Mouse (Mus musculus) layer of hippocampus, adult 9-10 months (tissue): ENCODE measurements around the gene Trim3.
A peak's percentile ranks its signal among the peaks of the same experiment; 100 is the strongest.

Source experiments
- DNase-seq: peaks from one replicate; pipeline ENCODE4 v3.0.0; 2022; ENCODE audit warnings: low spot score

Trim3 gene

DNA sequence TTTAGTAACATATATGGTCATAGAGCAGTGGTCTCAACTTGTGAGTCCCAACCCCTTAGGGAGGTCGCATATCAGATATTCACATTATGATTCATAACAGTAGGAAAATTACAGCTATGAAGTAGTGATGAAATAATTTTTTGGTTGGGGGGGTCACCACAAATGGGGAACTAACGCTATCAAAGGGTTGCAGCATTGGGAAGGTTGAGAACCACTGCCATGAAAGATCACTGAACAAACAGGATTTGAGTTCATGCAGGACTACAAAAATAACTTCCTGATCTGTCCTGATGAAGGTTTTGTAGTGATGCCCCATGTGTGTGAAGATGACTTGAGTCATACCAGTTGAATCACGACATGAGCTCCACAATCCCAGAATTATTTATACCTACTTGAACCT is 24.9 kb downstream of the Trim3 start:
- DNase-seq = no peak

DNA sequence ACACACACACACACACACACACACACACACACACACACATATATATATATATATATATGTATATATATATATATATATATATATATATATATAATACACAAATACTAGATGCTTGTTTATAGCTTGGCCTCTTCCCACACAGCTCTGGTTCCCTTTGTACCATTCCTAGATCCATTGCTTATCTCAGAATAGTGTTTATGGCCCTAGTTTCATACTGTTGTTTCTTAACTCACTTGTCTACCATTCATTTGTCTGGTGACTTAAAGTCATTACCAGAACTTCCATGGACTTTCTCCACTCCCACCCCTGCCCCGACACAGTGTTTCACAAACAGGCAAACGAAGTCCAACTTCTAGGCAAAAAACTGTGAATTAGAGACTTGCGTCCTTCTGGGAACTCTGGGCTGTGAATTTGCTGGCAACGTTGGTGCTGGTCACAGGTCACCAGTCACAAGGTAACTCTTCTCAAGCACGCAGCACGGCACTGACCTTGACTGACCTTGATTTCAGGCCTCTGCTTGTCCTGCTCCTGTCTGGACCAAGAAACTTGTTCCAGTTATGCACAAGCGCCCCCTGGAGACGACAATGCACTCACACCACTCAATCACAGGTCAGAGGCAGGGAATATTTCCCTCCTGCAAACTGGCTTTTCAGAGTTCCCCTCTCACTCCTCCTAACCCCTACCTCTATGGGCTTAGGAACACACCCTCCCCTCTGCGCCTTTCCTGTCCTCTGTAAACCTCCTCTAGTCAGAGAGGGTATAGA is 30.3 kb downstream of the Trim3 start:
- peak; percentile 46 for DNase-seq

DNA sequence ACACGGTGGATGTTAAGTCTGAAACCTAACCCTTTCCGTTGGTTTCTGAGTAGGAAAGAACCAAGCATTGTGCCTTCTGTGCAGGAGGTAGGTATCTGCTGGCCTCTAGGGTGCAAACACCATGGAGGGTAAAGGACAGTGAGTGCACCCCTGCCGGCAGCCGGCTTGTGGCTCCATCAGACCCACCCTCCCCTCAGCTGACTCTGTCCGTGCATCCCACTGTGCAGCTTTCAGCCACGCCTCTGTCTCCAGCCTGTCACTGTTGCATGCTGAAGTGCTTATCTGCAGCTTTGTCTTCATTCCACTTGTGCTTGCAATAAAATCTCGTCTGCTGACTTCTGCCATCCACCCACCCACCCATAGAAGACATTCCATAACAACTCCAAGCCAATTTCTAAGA is 43.3 kb downstream of the Trim3 start:
- no peak for DNase-seq

DNA sequence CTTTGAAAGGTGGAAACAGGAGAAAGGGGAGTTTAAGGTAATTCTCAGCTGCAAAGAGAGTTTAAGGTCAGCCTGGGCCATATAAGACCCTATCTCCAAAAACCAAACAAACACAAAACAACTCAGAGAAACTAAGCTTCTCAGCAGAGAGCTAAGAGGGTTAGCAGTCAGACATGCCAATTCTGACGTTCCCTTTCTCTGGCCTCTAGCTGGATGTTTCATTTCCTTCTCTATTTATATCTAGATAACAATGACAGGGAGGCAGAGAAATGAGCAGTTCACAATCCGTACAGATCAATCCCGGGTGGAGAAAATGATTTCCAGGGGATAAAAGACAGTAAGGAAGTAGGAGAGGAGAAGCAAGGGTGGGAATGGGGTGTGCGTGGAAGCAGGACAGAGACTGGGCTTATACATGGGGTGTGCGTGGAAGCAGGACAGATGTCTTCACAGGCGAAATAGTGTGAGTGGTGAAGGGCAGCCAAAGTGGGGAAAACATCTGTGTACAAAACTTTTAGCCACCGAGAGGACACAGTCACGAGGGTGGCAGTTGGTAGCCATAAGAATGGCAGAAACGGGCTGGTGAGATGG is 45.0 kb downstream of the Trim3 start:
- DNase-seq = no peak

DNA sequence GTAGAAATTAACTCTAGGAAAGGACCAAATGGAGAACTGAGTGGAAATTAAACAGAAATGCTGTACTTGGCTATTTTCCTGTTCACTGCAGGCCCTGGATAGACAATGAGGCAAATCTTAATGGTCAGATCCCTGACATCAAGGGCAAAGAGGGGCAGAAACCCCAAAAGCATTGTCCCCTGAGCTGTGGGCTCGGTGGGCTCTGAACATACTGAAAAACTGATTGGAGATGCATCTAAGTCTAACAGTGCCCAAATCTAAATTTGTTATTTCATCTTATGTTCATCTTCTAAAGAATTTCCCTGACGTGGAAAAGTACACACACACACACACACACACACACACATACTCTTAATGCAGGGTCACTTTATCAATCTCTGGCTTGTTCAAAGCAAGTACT is 51.4 kb downstream of the Trim3 start:
- no peak for DNase-seq

DNA sequence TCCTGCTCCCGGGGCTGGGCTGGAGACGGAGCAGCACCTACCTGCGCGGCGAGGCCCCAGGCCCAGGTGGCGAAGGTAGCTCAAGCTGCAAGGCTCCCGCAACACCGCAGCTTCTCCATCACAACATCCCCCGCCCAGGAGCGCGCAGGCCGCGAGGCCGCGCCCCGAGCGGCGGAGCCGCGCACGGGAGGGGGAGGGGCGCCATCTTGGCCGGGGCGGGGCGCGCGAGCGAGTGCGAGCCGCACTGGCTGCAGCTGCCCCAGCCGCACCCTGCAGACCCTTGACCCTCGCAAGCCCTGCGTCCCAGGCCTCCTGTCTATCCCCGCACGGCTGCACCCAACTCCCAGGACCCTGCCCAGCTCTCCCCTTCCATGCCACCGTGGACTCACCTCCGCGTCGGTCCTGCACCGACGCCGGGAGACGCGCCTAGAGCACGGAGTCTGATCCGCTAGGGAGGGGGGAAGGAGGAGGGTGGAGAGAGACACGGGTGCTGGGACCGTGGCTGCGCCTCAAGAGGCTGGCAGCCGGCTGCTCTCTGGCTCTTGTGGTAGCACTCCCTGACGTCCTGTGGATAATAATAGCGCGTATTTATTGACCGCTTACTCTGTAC is 52.2 kb downstream of the Trim3 start, which contains the start of gene Apbb1:
Gene Apbb1 (minus strand): TSS at position 560 of the 610 bp plus-strand sequence.
- no peak for DNase-seq

DNA sequence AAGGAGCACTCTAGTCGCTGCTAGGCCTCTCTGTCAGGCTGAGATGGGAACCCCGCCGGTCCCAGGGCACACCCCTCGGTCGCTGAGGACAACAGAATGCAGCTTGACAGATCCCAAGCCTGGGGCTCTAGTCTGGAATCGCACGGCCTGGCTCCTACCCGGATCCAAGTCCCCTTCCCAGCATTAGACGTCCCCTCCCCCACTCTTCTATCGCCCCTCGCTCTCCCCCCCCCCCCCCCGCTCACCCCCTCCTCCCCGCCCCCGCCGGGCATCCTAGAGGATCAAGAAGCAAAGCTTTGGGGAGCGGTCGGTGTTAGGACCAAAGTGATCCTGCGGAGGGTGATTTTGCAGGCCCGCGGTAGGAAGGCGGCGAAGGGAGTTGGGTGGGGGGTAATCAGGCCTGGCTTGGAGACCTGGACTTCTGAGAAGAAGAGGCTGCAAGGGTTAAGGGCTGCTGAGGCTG is 52.7 kb downstream of the Trim3 start:
- no peak for DNase-seq

- no peak for DNase-seq
These were observed 54.9 kb downstream of the Trim3 start for GRCm38 (mm10) chr7:105578481-105578880.

DNA sequence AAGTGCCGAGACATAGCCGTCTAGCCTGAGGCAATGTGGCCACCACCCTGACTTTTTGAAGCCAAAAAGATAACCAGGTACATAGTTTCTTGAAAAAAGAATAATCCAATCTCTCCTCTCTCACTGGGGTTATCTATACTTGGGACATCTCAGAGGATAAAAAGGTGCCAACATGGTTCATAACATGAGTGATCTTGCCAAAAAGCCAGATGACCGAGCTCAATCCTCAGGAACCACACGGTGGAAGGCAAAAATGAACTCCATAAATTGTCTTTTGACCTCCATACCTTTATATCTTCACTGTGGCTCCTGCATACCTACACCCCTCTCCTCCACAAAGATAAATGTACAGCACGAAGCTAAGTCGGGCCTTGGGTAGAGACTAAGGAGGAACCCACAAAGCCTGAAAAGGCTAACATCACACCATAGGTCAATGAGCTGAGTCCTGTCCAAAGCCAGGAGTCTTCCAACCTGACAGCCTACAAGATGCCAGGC is 55.9 kb downstream of the Trim3 start:
- no peak for DNase-seq

GRCm38 (mm10) chr7:105576166-105576748 is 57.1 kb downstream of the Trim3 start:
- no peak for DNase-seq

- no peak for DNase-seq
These were observed 58.8 kb downstream of the Trim3 start for GRCm38 (mm10) chr7:105574537-105574936.

DNA sequence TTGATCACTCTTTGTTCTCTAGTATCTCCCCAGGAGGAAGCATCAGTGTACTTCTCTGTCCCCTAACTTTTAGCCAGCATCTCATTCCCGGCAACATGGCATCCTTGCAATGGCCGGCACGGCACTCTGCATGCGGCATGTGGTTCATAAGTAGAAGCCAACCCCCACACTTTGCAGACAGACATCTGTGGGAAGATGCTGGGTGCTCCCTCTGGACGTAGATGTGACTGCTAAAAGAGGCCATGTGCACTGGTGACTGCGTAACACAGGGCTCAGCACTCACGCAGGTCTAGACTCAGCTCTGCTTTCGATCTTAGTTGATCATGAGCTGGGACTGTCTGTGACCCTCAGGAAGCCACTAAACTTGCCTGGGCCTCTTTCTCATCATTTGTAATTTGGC is 60.4 kb downstream of the Trim3 start:
- DNase-seq = no peak

DNA sequence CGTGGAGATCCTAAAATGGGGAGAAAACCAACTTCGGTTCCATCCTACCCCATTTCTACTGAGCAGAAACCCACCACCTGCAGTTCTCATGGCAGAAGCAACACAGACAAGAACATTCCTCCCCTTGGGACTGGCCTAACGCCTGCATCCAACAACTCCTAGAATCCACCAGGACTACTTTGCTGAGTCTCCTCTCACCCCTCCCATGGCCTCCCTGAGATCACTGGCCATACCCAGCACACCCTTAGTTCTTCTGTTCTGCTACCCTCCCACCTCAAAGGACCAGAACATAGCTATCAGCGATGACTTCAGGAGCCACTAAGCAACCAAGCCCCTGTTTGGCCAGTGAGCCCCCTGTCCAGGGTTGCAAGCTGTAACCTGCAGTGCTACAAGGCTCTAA is 62.6 kb downstream of the Trim3 start:
- no peak for DNase-seq

DNA sequence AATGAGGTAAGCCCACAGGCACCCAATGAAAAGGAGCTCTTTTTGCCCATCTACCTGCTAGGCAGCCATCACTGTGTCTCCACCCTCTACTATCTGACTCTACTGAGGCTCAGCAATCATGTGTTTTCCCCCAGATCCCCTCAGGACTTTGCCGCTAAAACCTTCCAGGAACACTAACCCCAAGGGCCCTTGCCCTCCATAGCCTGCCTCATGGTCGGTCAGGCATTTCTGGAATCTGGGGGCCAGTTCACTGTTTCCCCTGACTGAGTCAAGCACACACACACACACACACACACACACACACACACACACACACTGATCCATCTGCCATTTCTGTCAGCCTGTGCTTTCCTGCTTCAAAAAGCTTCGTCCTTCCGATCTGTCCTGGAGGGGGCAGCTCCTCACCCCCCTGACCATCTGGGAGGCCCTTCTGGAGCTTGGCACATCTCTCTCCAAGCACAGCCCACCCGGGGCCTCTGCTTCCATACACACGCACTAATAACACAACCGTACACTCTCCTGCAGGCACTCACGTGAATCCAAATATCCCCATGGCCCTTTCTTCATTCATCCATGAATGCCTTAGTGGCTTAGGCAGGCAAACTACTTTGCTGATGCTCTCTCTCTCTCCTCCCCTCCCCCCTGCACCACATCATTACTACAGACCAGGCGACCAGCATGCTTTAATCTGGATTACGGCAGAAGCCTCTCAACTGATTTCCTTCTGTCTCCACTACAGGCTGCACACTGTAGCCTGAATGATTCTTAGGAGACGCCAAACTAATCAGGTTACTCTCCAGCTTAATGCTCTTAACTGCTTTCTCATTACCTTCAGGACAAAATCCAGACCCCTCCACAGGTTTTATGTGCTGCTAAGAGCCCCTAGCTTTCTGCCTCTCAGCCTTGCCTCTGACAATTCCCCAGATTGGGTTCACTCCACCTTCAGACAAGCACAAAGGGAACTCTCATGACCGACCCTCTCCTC is 63.6 kb downstream of the Trim3 start:
- DNase-seq = no peak

GRCm38 (mm10) chr7:105568988-105569471 is 64.3 kb downstream of the Trim3 start:
- DNase-seq = no peak

DNA sequence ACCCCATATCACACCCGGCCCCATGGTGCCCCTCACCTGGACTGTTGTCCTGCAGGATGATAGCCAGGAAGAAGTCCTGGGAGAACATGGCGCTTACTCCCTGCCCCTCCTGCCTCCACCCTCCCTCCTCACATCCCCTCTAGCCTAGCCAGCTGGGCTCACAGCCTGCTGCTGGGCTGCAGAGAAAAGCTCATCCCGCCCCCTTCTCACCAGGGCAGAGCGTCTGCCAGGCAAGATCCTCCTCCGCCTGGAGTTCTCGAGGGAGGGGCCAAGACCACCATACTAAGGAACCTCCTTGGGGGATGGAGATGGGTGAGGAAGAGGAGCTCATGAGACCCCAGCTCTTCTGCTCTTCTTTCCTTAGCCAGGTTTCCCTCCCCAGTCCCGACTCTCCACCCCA is 64.8 kb downstream of the Trim3 start:
- DNase-seq = no peak

DNA sequence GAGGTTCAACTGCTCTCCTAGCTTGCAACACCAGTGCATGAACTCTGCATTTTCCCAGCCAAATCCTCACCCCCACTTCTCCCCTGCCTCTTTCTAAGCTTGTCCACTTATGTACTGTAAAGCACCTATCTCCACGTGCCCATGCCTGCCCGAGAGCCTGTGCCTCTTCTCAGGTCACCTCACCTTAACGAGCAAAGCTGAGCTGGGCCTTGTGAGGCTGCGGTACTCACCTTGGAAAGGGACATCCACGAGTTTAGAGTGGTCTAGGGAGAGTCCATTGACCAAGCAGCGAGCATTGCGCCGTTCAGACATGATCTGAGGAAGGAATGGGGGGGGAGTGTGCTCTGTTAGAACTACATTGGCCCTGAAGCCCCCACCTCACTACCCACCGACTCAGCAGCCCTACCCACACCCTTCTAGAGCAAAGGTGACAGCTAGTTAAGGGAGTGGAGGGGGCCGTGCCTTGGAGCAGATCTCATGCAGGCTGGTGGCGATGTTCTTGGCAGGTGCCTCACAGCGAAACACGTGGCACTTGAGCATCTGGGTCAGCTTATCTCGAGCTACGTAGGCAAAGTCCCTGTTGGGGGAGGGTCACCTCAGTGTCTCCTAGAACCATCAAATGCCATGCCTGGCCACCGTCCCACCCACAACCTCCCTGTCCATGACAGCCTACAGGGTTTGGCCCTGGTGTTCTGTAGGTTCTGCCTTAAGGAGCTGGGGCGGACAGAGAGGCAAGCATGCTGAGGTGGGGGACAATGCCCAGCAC is 68.1 kb downstream of the Trim3 start:
- no peak for DNase-seq

DNA sequence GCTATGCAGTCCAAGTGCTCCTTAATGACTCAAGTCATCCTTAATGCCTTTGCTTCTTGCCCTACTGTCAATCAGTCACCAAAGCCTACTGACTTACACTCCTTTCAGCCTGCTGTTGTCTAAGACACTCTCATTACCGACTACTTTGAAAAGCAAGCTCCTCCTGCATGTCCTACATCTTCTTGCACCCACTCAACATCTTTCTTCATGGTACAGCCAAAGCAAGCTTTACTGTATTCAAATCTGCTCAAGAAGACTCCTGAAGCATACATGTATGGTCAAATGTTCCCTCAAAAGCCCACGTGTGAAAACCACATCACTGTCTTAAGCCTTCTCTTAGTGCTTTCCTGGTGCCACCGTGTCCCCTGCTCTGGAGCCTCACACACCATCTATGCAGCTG is 70.0 kb downstream of the Trim3 start:
- DNase-seq = no peak

- DNase-seq = no peak
These were observed 71.1 kb downstream of the Trim3 start for GRCm38 (mm10) chr7:105562317-105562716.

DNA sequence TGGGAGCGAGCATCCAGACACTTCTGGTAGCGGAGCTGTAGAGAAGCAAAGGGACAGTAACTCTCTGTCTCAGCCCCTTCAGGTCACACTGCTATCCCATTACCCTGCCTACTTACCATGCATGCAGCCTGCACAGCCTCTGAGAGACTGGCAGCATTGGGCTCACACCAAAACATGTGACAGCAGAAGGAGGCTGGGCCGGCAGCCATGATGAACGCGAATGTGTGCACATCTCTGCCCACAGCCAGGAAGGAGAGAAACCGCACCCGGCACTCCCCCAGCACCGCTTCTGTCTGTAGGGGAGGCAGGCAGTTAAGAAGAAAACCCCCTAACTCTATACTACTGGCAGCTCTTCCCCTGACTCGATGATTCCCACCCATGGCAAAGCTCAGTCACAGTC is 74.4 kb downstream of the Trim3 start:
- no peak for DNase-seq

DNA sequence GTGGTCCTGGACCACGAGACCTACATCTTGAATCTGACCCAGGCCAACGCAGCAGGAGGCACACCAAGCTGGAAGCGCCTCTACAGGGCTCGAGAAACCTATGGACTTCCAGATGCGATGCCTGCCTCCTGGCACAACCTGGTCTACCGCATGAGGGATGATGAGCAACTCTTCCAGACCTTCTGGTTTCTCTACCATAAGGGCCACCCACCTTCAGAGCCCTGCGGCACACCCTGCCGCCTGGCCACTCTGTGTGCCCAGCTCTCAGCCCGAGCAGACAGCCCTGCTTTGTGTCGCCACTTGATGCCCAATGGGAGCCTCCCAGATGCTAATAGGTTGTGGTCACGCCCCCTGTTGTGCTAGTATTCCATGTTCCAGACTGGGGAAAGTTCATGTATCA is 75.7 kb downstream of the Trim3 start:
- DNase-seq = no peak
